Mouse (Mus musculus): ENCODE results near the gene Trpv2. TPM values are rescaled to one million over a fixed set of nuclear protein-coding genes. Genes with fewer than 3 reads are reported as not detected.

The Trpv2 gene
- total and polyA plus RNA-seq, 3 experiments, result 30.0 to 30.4 TPM; not detected in 1

- TF ChIP-seq NRF1 (IDR thresholded peaks at IDR 0.05; ENCODE audit: insufficient read depth, low read depth, low read length, poor library complexity, severe bottlenecking) (no peak), MYC (IDR thresholded peaks at IDR 0.05; ENCODE audit: low read depth, low read length) (no peak), ZKSCAN1 (IDR thresholded peaks at IDR 0.05; ENCODE audit: low read depth, low read length) (no peak), ZMIZ1 (IDR thresholded peaks at IDR 0.05; ENCODE audit: low read depth, low read length) (no peak), TBP (IDR thresholded peaks at IDR 0.05; ENCODE audit: low read depth, low read length) (no peak), ELF1 (IDR thresholded peaks at IDR 0.05; ENCODE audit: low read depth, low read length) (no peak), UBTF (IDR thresholded peaks at IDR 0.05; ENCODE audit: borderline replicate concordance, insufficient read depth, low read depth, low read length) (no peak), POLR2AphosphoS2 (IDR thresholded peaks at IDR 0.05; ENCODE audit: low read length) (no peak)
- Histone ChIP-seq H3K79me2 (ENCODE audit: control insufficient read depth, insufficient read depth, low read length, poor library complexity) (no peaks in the 10 kb centered on the region), H3K4me1 (ENCODE audit: control insufficient read depth in 1 of 2, insufficient read depth in 2 of 2, low read length in 2 of 2) (no peaks in the 10 kb centered on the region), H3K27ac (ENCODE audit: control insufficient read depth, low read depth, low read length) (no peak overlapping the region), H3K9me3 (replicated peaks; ENCODE audit: insufficient read depth, low read length) (no peaks in the 10 kb centered on the region), H3K4me3 (ENCODE audit: control insufficient read depth in 1 of 2, insufficient read depth in 1 of 2, low read depth in 2 of 2, low read length in 2 of 2) (no peak overlapping the region), H3K36me3 (ENCODE audit: control insufficient read depth in 1 of 2, insufficient read depth in 2 of 2, low read length in 2 of 2) (no peaks in the 10 kb centered on the region; a peak in 2 of 4 replicates), H3K27me3 (ENCODE audit: control insufficient read depth in 1 of 2, insufficient read depth in 2 of 2, low read length in 2 of 2) (no peaks in the 10 kb centered on the region), H3K9ac (ENCODE audit: control insufficient read depth, low read depth, low read length, poor library complexity, severe bottlenecking) (no peak overlapping the region)
- DNase-seq (ENCODE audit: low read depth, low spot score), result no peak
Observed at GRCm38 (mm10) chr11:62587034-62587433, 12.7 kb downstream of the Trpv2 start.

GRCm38 (mm10) chr11:62589391-62589790 lies 15.1 kb downstream of the Trpv2 start:
- no peaks in the 10 kb centered on the region for H3K79me2 ChIP-seq (ENCODE audit: control insufficient read depth, insufficient read depth, low read length, poor library complexity)
- no peaks in the 10 kb centered on the region for H3K27me3 ChIP-seq (ENCODE audit: control insufficient read depth in 1 of 2, insufficient read depth in 2 of 2, low read length in 2 of 2)
- 0 out of 4 replicates have a peak, but pooled peaks cover 0 to 7% of the 10 kb centered on the region in 2 experiments for H3K4me1 ChIP-seq (ENCODE audit: control insufficient read depth in 1 of 2, insufficient read depth in 2 of 2, low read length in 2 of 2)
- H3K27ac ChIP-seq (ENCODE audit: control insufficient read depth, low read depth, low read length), result no peak overlapping the region
- no peak for TF ChIP-seq NELFE (IDR thresholded peaks at IDR 0.05; ENCODE audit: low read depth, low read length)
- TF ChIP-seq ELF1 (IDR thresholded peaks at IDR 0.05; ENCODE audit: low read depth, low read length), result no peak
- TF ChIP-seq SIN3A (IDR thresholded peaks at IDR 0.05; ENCODE audit: low read length), result no peak
- TF ChIP-seq POLR2AphosphoS5 (IDR thresholded peaks at IDR 0.05; ENCODE audit: borderline replicate concordance, low read depth, low read length), result no peak
- no peak for TF ChIP-seq MYC (IDR thresholded peaks at IDR 0.05; ENCODE audit: low read depth, low read length)
- no peak for TF ChIP-seq GABPA (IDR thresholded peaks at IDR 0.05; ENCODE audit: low read depth, low read length)
- TF ChIP-seq BHLHE40 (IDR thresholded peaks at IDR 0.05; ENCODE audit: borderline replicate concordance, low read depth, low read length), result no peak
- TF ChIP-seq MAX (IDR thresholded peaks at IDR 0.05; ENCODE audit: low read length), result no peak
- TF ChIP-seq TAL1 (IDR thresholded peaks at IDR 0.05; ENCODE audit: low read length), result no peak
- TF ChIP-seq ZKSCAN1 (IDR thresholded peaks at IDR 0.05; ENCODE audit: low read depth, low read length), result no peak
- no peaks in the 10 kb centered on the region for H3K9me3 ChIP-seq (replicated peaks; ENCODE audit: insufficient read depth, low read length)
- H3K36me3 ChIP-seq (ENCODE audit: control insufficient read depth in 1 of 2, insufficient read depth in 2 of 2, low read length in 2 of 2), result peaks cover 0 to 2% of the 10 kb centered on the region in 2 experiments; a peak in 3 of 4 replicates
- DNase-seq (ENCODE audit: low read depth, low spot score), result no peak
- no peak overlapping the region for H3K4me3 ChIP-seq (ENCODE audit: control insufficient read depth in 1 of 2, insufficient read depth in 1 of 2, low read depth in 2 of 2, low read length in 2 of 2)
- H3K9ac ChIP-seq (ENCODE audit: control insufficient read depth, low read depth, low read length, poor library complexity, severe bottlenecking), result no peak overlapping the region

Data from MEL (cell line).